Mouse (Mus musculus) liver, embryonic 14.5 days (tissue): ENCODE measurements around the gene Dtnbp1.

Source experiments
- CTCF ChIP-seq: IDR thresholded peaks from 2 replicates; pipeline ENCODE4 v1.5.1; 2016; ENCODE audit warnings: antibody characterized with exemption, low read depth, control low read depth
- EP300 ChIP-seq: IDR thresholded peaks from 2 replicates; pipeline ENCODE4 v1.6.1; 2016; ENCODE audit warnings: antibody characterized with exemption, low read depth

- TF ChIP-seq EP300 (no peak), CTCF (peak; percentile 33)
Observed at GRCm38 (mm10) chr13:45001911-45002615, at the start of gene Dtnbp1.
